Mouse (Mus musculus) brown adipose tissue, adult 24 weeks (tissue): Measurements from ENCODE around the gene Gm20388. TPM values are rescaled to one million over a fixed set of nuclear protein-coding genes. Genes with fewer than 3 reads are reported as not detected.

Source experiments
- H3K27ac ChIP-seq: fragments of 200-500 bp; replicated peaks from 2 replicates; pipeline ENCODE4 v1.5.1; 2012; ENCODE audit warnings: low read depth, mild to moderate bottlenecking, low read length
- H3K4me1 ChIP-seq: fragments of 200-500 bp; 2 replicates; pipeline ENCODE4 v1.6.1; 2012; ENCODE audit warnings: low read length, mixed read lengths; ENCODE audit not compliant: control insufficient read depth, insufficient read depth, insufficient read length
- H3K4me3 ChIP-seq: fragments of 200-500 bp; 2 replicates; pipeline ENCODE4 v1.5.1; 2012; ENCODE audit warnings: low read depth, mild to moderate bottlenecking, low read length, moderate library complexity; ENCODE audit not compliant: insufficient read depth
- polyA plus RNA-seq: library from polyadenylated mRNA; stranded (reverse); fragments of >200 nt; gene quantifications from 2 replicates; pipeline ENCODE4 v1.2.4, GENCODE M21; 2012; ENCODE audit not compliant: missing spikeins, insufficient read depth, insufficient read length

The Gm20388 gene
- polyA plus RNA-seq, 1 experiment: 44.7 TPM

- H3K4me1 ChIP-seq: peaks cover 6% of the 10 kb centered on the region
- no peak overlapping the region for H3K4me3 ChIP-seq
- H3K27ac ChIP-seq: no peak overlapping the region
These were observed 1379.9 kb downstream of the Gm20388 start for GRCm38 (mm10) chr8:121290547-121290946.

- H3K4me3 ChIP-seq: no peak overlapping the region
- H3K27ac ChIP-seq: no peak overlapping the region
- H3K4me1 ChIP-seq: no peaks in the 10 kb centered on the region; the same call in 1 of the 2 replicates
These were observed 1382.8 kb downstream of the Gm20388 start for GRCm38 (mm10) chr8:121293418-121293817.

GRCm38 (mm10) chr8:121294234-121295108, 1383.8 kb downstream of the Gm20388 start:
- no peak overlapping the region for H3K4me3 ChIP-seq
- H3K4me1 ChIP-seq: no peaks in the 10 kb centered on the region; the same call in 1 of the 2 replicates
- H3K27ac ChIP-seq: no peak overlapping the region

GRCm38 (mm10) chr8:121296082-121296481, 1385.4 kb downstream of the Gm20388 start:
- H3K4me3 ChIP-seq: no peak overlapping the region
- no peak overlapping the region for H3K27ac ChIP-seq
- no peaks in the 10 kb centered on the region; the same call in 1 of the 2 replicates for H3K4me1 ChIP-seq

GRCm38 (mm10) chr8:121296597-121296996, 1386.0 kb downstream of the Gm20388 start:
- Histone ChIP-seq H3K4me3 (no peak overlapping the region), H3K27ac (no peak overlapping the region), H3K4me1 (peaks cover 2% of the 10 kb centered on the region)

- Histone ChIP-seq H3K4me3 (no peak overlapping the region), H3K27ac (no peak overlapping the region), H3K4me1 (peaks cover 5% of the 10 kb centered on the region)
These were observed 1386.7 kb downstream of the Gm20388 start for GRCm38 (mm10) chr8:121297299-121297698.

- Histone ChIP-seq H3K4me1 (peaks cover 5% of the 10 kb centered on the region; the same call in 1 of the 2 replicates), H3K4me3 (no peak overlapping the region), H3K27ac (no peak overlapping the region)
These were observed 1389.4 kb downstream of the Gm20388 start for GRCm38 (mm10) chr8:121300066-121300465.

GRCm38 (mm10) chr8:121300501-121301411, 1390.1 kb downstream of the Gm20388 start:
- no peak overlapping the region for H3K4me3 ChIP-seq
- H3K27ac ChIP-seq: no peak overlapping the region
- H3K4me1 ChIP-seq: peaks cover 5% of the 10 kb centered on the region; the same call in 1 of the 2 replicates

- H3K4me1 ChIP-seq: peaks cover 5% of the 10 kb centered on the region; the same call in 1 of the 2 replicates
- no peak overlapping the region for H3K27ac ChIP-seq
- H3K4me3 ChIP-seq: peak overlapping the region; percentile 21
These were observed 1390.8 kb downstream of the Gm20388 start for GRCm38 (mm10) chr8:121301431-121301830.

GRCm38 (mm10) chr8:121301978-121302649, 1391.5 kb downstream of the Gm20388 start:
- peaks cover 7% of the 10 kb centered on the region; the same call in 1 of the 2 replicates for H3K4me1 ChIP-seq
- no peak overlapping the region for H3K27ac ChIP-seq
- peak overlapping the region; percentile 21 for H3K4me3 ChIP-seq

GRCm38 (mm10) chr8:121307723-121308122, 1397.1 kb downstream of the Gm20388 start:
- H3K4me1 ChIP-seq: 0 out of 2 replicates have a peak, but pooled peaks cover 3% of the 10 kb centered on the region
- no peak overlapping the region for H3K27ac ChIP-seq
- H3K4me3 ChIP-seq: no peak overlapping the region

- 0 out of 2 replicates have a peak, but pooled peaks cover 3% of the 10 kb centered on the region for H3K4me1 ChIP-seq
- H3K4me3 ChIP-seq: no peak overlapping the region
- H3K27ac ChIP-seq: no peak overlapping the region
These were observed 1400.6 kb downstream of the Gm20388 start for GRCm38 (mm10) chr8:121310976-121311819.

- no peak overlapping the region for H3K4me3 ChIP-seq
- H3K4me1 ChIP-seq: no peaks in the 10 kb centered on the region
- no peak overlapping the region for H3K27ac ChIP-seq
These were observed 1402.8 kb downstream of the Gm20388 start for GRCm38 (mm10) chr8:121313458-121313857.

GRCm38 (mm10) chr8:121314036-121314435, 1403.4 kb downstream of the Gm20388 start:
- no peak overlapping the region for H3K4me3 ChIP-seq
- H3K27ac ChIP-seq: no peak overlapping the region
- H3K4me1 ChIP-seq: no peaks in the 10 kb centered on the region
